Mouse (Mus musculus) hindbrain, embryonic 10.5 days (tissue): ENCODE data around the gene Gpr142. TPM values are rescaled to one million over a fixed set of nuclear protein-coding genes. Genes with fewer than 3 reads are reported as not detected.
A peak's percentile ranks its signal among the peaks of the same experiment; 100 is the strongest.

Source experiments
- DNase-seq: peaks from one replicate; pipeline ENCODE4 v3.0.0-alpha.2; 2017; ENCODE audit warnings: low spot score
- H3K27ac ChIP-seq: fragments of 300-500 bp; sonication (generic); 2 replicates; pipeline ENCODE4 v1.5.1; 2016; ENCODE audit warnings: mild to moderate bottlenecking, moderate library complexity
- H3K27me3 ChIP-seq: fragments of 300-500 bp; sonication (generic); 2 replicates; pipeline ENCODE4 v1.6.1; 2016; ENCODE audit warnings: mild to moderate bottlenecking; ENCODE audit not compliant: poor library complexity, insufficient read depth, severe bottlenecking
- H3K36me3 ChIP-seq: fragments of 300-500 bp; sonication (generic); 2 replicates; pipeline ENCODE4 v1.6.1; 2016; ENCODE audit warnings: mild to moderate bottlenecking, moderate library complexity
- H3K4me1 ChIP-seq: fragments of 300-500 bp; sonication (generic); replicated peaks from 2 replicates; pipeline ENCODE4 v1.6.1; 2016; ENCODE audit warnings: mild to moderate bottlenecking
- H3K4me3 ChIP-seq: fragments of 300-500 bp; sonication (generic); 2 replicates; pipeline ENCODE4 v1.5.1; 2016; ENCODE audit warnings: mild to moderate bottlenecking, moderate library complexity
- H3K9me3 ChIP-seq: fragments of 300-500 bp; sonication (generic); 2 replicates; pipeline ENCODE4 v1.6.1; 2016; ENCODE audit warnings: mild to moderate bottlenecking, moderate library complexity
- whole genome bisulfite sequencing: fragments of 180-500 bp; shearing (Covaris S2); methylation state at CpG from one replicate; pipeline ENCODE4 v1.1.7; 2016; 5-methylcytosine and 5-hydroxymethylcytosine counted together
- polyA plus RNA-seq: library from polyadenylated mRNA; unstranded; fragments of >200 nt; fragmentation: Nextera tagmentation; extraction: Ambion mirVana; gene quantifications from 2 replicates; pipeline ENCODE4 v1.2.1, GENCODE M21; 2016

Gpr142 gene
- polyA plus RNA-seq, 1 experiment from 2014 or later, result 0.37 TPM

DNA sequence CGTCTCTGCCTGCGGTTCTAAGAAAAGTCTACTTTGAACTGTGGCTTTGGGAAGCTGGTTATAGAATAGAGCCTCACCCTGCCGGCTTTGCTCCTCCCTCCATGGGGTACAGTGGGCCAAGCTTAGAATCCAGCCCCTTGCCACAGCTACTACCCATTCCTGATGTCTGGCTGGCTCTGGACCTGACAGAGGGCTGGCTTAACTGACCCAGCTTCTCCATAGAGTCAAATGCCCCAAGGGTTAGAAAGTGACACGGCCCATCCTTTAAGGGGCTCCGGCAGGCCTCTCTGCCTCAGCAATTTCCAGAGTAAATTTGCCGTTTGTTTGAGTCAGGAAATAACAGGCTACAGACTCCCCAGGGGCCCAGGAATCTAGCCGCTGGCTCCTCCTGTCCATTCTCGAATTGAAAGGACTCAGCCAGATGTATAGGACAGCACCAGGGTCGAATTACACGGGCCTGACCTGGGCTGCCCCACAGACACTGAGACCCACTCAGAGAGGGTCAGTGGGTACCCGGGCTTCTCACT, 24.5 kb downstream of the Gpr142 start:
- 4% methylated on average over 11 of the region's 11 CpGs for WGBS
- peak; percentile 63 for DNase-seq

DNA sequence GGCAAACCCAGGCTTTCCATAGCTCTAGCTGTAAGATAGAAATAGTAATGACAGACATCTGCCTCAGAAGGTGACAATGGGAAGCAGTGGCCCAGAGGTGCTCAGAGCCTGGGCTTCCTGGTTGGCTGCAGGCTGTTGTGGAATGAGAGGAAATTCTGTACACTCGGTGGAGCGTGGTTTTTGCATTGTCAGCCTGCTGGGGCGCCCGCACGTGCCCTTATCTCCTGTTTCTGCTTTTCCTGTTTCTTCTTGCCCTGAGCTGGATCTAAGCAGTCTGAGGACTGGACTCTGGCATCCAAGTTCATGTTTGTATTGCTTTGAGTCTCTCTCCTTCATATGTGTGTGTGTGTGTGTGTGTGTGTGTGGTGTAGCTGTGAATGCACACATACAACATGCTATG, 28.0 kb downstream of the Gpr142 start:
- Histone ChIP-seq H3K9me3 (no peaks in the 10 kb centered on the region), H3K4me1 (peaks cover 57% of the 10 kb centered on the region), H3K36me3 (no peaks in the 10 kb centered on the region), H3K27ac (no peak overlapping the region; the same call in 1 of the 2 replicates), H3K4me3 (no peak overlapping the region), H3K27me3 (peaks cover 26% of the 10 kb centered on the region)
- no peak for DNase-seq
- WGBS, result 56% methylated on average over 5 of the region's 5 CpGs

More for the DNA sequence above, 24.5 kb downstream of the Gpr142 start:
- peaks cover 33% of the 10 kb centered on the region for H3K27me3 ChIP-seq
- peak overlapping the region; percentile 81 for H3K27ac ChIP-seq
- H3K36me3 ChIP-seq, result no peaks in the 10 kb centered on the region
- peaks cover 59% of the 10 kb centered on the region for H3K4me1 ChIP-seq
- H3K9me3 ChIP-seq, result peaks cover 7% of the 10 kb centered on the region; the same call in 1 of the 2 replicates
- H3K4me3 ChIP-seq, result peak overlapping the region; percentile 20

DNA sequence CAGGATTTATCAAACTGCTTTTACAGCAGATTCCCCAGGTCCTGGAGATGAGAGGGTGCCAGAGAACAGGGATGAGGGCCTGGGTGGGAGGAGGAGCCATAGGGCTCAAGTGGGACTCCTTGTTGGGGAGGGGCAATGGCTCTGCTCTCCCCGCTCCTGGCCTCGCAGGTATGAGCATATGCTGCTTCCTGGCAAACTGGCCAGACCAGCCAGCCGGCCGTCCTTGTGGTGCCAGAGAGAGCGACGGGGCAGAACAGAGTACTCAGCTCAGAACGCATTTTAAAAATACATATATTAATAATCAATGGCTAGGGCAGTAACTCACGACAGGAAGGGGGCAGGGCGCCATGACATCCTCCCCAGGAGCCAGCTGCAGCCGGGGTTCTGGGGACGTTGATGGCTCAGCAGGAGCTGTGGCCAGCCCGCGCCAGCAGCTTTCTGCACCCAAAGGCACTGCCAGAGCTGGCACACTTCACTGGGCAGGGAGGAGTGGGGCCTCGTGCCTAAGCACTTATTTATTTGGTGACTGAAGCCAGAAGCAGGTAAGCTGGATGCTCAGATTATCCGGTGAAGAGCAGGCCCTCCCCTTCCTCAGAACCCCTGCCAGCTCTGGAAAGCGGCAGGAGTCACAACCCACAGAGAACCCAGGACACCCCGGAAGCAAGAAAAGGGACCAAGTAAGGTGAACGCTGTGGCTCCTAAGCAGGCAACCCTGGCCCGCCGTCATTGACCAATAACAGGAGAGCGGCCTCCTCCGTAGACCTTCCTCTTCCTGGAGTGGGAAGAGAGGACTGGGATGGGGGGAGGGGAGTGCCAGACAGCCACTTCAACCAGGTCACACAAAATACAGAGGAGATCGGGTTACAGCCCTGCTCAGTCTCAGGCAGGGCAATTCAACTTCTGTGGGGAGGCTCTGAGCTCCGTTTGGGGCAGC, 31.0 kb downstream of the Gpr142 start:
- peaks cover 49% of the 10 kb centered on the region for H3K4me1 ChIP-seq
- DNase-seq, result peak; percentile 83
- H3K36me3 ChIP-seq, result no peaks in the 10 kb centered on the region
- peak overlapping the region; percentile 93 for H3K27ac ChIP-seq
- 7% methylated on average over 24 of the region's 24 CpGs for WGBS
- peak overlapping the region; percentile 50 for H3K4me3 ChIP-seq
- peaks cover 15% of the 10 kb centered on the region for H3K27me3 ChIP-seq
- H3K9me3 ChIP-seq, result no peaks in the 10 kb centered on the region

DNA sequence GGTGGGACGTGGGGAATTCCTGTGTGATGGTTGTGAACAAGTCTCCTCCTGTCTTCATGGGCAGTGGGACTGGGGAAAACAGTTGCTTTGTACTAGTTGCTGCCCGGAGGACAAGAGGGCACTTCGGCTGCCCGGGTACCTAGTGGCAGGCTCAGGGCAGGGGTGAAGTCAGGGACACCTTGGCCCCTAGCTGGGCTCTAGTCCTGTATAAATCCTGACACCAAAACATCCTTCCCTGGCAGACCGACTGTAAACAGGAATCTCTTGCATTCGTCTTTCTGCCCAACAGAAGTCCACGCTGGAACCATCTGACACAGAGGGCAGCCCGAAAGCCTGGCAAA, 31.7 kb downstream of the Gpr142 start:
- H3K27me3 ChIP-seq, result peaks cover 12% of the 10 kb centered on the region
- H3K4me1 ChIP-seq, result peaks cover 49% of the 10 kb centered on the region
- WGBS, result 15% methylated on average over 8 of the region's 8 CpGs
- DNase-seq, result no peak
- no peaks in the 10 kb centered on the region for H3K9me3 ChIP-seq
- peak overlapping the region; percentile 50 for H3K4me3 ChIP-seq
- H3K36me3 ChIP-seq, result no peaks in the 10 kb centered on the region
- H3K27ac ChIP-seq, result peak overlapping the region; percentile 93

DNA sequence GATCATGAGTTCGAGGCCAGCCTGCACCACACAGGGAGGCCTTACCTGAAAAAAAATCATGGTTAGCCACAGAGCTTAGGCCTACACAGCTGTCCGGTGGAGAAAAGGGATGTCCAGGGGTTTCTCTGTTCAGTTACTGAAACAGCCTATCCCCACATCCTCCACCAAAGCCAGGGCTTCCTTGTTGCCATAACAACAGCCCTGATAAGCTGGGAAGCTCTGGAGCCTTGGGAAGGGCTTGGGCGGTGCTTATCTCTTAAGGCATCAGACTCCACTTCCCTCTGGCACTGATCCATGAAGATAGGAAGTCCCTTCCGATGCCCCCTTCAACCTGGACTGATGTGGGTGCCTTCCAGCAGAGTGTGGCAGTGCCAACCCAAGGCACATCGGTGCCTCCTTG, 34.4 kb downstream of the Gpr142 start:
- H3K4me1 ChIP-seq, result peaks cover 52% of the 10 kb centered on the region
- peaks cover 6% of the 10 kb centered on the region for H3K27me3 ChIP-seq
- 68% methylated on average over 5 of the region's 5 CpGs for WGBS

DNA sequence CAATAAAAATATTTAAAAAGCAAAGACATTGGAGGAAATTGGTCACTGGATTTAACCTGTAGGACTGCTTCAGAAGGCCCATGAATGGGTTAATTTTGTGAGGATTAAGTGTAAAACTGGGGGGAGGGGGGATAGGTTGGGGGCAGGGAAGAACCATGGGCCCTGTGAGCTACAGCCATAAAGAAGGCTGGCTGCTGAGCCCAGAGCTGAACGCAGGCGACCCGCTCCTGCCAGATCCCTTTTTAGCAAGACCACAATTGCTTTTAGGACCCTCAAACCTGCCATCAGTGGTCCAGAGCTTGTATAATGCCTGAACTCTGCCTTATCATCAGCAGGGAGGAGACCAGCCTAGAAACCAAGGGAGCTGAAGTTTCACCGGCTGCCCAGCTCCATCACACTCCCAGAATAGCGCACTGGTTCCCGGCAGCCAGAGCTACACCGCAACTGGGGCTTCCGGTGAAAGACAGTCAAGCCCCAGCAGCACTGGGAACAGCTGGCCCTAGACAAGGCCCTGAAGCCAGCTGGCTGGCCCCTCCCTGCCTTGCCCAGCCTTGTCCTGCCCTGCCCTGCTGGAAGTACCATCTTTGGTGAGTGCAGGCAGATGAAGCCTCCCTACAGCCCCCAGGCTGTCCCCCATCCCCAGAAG, 45.2 kb downstream of the Gpr142 start:
- DNase-seq, result peak; percentile 52
- WGBS, result 10% methylated on average over 8 of the region's 8 CpGs
- Histone ChIP-seq H3K9me3 (0 out of 2 replicates have a peak, but pooled peaks cover 5% of the 10 kb centered on the region), H3K4me3 (no peak overlapping the region; the same call in 1 of the 2 replicates), H3K4me1 (peaks cover 36% of the 10 kb centered on the region), H3K27ac (peak overlapping the region; percentile 82), H3K27me3 (peaks cover 5% of the 10 kb centered on the region), H3K36me3 (no peaks in the 10 kb centered on the region)

More for the DNA sequence above, 34.4 kb downstream of the Gpr142 start:
- H3K9me3 ChIP-seq, result no peaks in the 10 kb centered on the region
- no peak overlapping the region for H3K27ac ChIP-seq
- no peak overlapping the region for H3K4me3 ChIP-seq
- no peaks in the 10 kb centered on the region for H3K36me3 ChIP-seq
- no peak for DNase-seq

DNA sequence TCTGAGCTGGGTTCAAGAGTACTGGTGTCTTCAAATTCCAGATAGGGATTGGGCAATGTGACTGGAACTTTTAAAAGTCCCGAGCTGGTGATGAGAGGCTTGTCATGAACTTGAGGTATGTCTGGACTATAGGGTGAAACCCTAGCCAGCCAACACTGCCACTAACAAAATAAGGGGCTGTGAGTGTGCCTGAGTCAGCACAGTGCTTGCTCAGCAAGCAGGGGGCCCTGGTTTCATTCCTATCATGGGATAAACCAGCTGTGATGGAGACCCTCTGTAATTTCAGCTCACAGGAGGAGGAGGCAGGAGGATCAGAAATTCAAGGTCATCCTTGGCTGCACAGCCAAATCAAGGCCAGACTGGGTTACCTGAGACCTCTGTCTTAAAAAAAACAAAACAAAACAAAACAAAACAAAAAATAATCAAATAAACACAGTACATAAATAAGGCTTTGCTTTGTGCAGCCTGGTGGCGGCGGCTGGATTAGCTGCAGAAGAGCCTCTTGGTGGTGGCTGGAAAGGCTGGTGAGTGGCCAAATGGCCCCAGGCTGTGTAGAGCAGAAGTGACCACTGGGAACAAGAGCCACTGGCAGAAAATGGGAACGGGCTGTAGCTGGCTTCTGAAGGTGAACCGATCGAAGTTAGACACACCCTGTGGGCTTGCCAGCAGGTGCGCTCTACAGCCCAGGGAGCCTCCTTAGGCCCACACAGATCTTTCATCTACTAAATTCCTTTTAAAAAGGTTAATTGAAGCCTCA, 45.9 kb downstream of the Gpr142 start:
- DNase-seq, result no peak
- H3K4me1 ChIP-seq, result peaks cover 43% of the 10 kb centered on the region
- WGBS, result 69% methylated on average over 7 of the region's 7 CpGs
- peaks cover 12% of the 10 kb centered on the region for H3K27me3 ChIP-seq
- 0 out of 2 replicates have a peak, but pooled peaks cover 5% of the 10 kb centered on the region for H3K9me3 ChIP-seq
- H3K27ac ChIP-seq, result peak overlapping the region; percentile 82
- H3K36me3 ChIP-seq, result no peaks in the 10 kb centered on the region
- H3K4me3 ChIP-seq, result no peak overlapping the region; the same call in 1 of the 2 replicates

DNA sequence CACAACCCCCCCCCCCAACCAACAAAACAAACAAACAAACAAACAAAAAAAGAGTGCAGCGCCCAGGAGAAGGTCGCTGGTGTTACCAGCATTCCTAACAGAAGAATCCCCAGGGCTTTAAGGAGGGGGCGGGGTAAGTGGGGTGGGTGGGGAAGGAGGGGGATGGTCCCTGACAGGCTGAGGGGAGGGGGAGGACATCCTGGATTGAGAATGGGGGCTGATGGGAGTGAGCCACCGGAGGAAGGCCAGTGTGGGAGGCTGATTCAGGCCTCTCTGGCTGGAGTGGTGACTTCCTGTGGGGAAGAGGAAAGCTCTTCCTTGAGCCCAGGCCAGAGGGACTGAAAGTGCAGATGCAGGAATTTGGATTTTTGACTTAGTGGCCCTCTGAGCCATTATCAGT, 47.6 kb downstream of the Gpr142 start:
- Histone ChIP-seq H3K4me3 (no peak overlapping the region), H3K36me3 (no peaks in the 10 kb centered on the region), H3K27me3 (peaks cover 29% of the 10 kb centered on the region), H3K4me1 (peaks cover 59% of the 10 kb centered on the region), H3K9me3 (0 out of 2 replicates have a peak, but pooled peaks cover 3% of the 10 kb centered on the region), H3K27ac (0 out of 2 replicates have a peak overlapping the region, but pooled peaks have one; percentile 45)
- DNase-seq, result no peak
- 64% methylated on average over 4 of the region's 4 CpGs for whole genome bisulfite sequencing

- H3K36me3 ChIP-seq, result no peaks in the 10 kb centered on the region
- H3K9me3 ChIP-seq, result no peaks in the 10 kb centered on the region
- no peak overlapping the region for H3K4me3 ChIP-seq
- H3K27me3 ChIP-seq, result peaks cover 35% of the 10 kb centered on the region
- WGBS, result 82% methylated on average over 5 of the region's 5 CpGs
- no peak overlapping the region for H3K27ac ChIP-seq
- H3K4me1 ChIP-seq, result peaks cover 66% of the 10 kb centered on the region
- no peak for DNase-seq
Measured at GRCm38 (mm10) chr11:114847008-114847407, 48.3 kb downstream of the Gpr142 start.

- peaks cover 61% of the 10 kb centered on the region for H3K27me3 ChIP-seq
- WGBS, result 3% methylated on average over 2 of the region's 2 CpGs
- H3K36me3 ChIP-seq, result no peaks in the 10 kb centered on the region
- DNase-seq, result no peak
- H3K4me1 ChIP-seq, result peaks cover 74% of the 10 kb centered on the region
- peak overlapping the region; percentile 92; the same call in 1 of the 2 replicates for H3K27ac ChIP-seq
- H3K9me3 ChIP-seq, result no peaks in the 10 kb centered on the region
- no peak overlapping the region for H3K4me3 ChIP-seq
Measured at GRCm38 (mm10) chr11:114849572-114849971, 50.8 kb downstream of the Gpr142 start.

GRCm38 (mm10) chr11:114850066-114850451, 51.3 kb downstream of the Gpr142 start:
- 11% methylated on average over 5 of the region's 5 CpGs for WGBS
- Histone ChIP-seq H3K27me3 (peaks cover 66% of the 10 kb centered on the region), H3K27ac (peak overlapping the region; percentile 92; the same call in 1 of the 2 replicates), H3K36me3 (no peaks in the 10 kb centered on the region), H3K4me1 (peaks cover 72% of the 10 kb centered on the region), H3K4me3 (peak overlapping the region; percentile 74), H3K9me3 (no peaks in the 10 kb centered on the region)
- no peak for DNase-seq
